Mouse (Mus musculus) adrenal gland, postnatal 10 days (tissue): ENCODE data around the gene Rrn3. TPM values are rescaled to one million over a fixed set of nuclear protein-coding genes. Genes with fewer than 3 reads are reported as not detected.

Source experiments
- DNase-seq: peaks from one replicate; pipeline ENCODE4 v3.0.0; 2021; ENCODE audit warnings: mixed read lengths
- microRNA-seq: library from miRNA; unstranded; fragments of <30 nt; microRNA quantifications from one replicate; pipeline ENCODE4 v1.2.0, GENCODE M21; 2021
- total RNA-seq, 2 experiments: library from RNA; stranded (reverse); gene quantifications; 2 replicates each; pipeline ENCODE4 v1.2.3; 2021

Rrn3 gene
- total RNA-seq, 2 experiments from 2014 or later, result 37.6 to 38.0 TPM

- DNase-seq, result no peak
Observed at GRCm38 (mm10) chr16:13848310-13848709, 67.8 kb downstream of the Rrn3 start.

GRCm38 (mm10) chr16:13851446-13851845 lies 70.9 kb downstream of the Rrn3 start:
- DNase-seq, result no peak

GRCm38 (mm10) chr16:13853886-13854285 lies 73.4 kb downstream of the Rrn3 start:
- no peak for DNase-seq

Small RNA genes within 50 kb of the gene (microRNA-seq; reads per million reads assigned to microRNA genes)
- gene Gm27734, result not detected

Other genes with a start within 250 kb of the Rrn3 start
- 10 to 100 TPM; 34.4 to 37.4 TPM for gene Parn, start 112.5 kb upstream of the Rrn3 start, total RNA-seq
- 10 to 100 TPM; 63.2 to 69.8 TPM for gene Bfar, start 108.8 kb upstream of the Rrn3 start, total RNA-seq
- gene 3110001I22Rik, start 108.8 kb upstream of the Rrn3 start, total RNA-seq, result 1 to 10 TPM; 6.5 to 7.5 TPM
- gene Pla2g10, start 49.7 kb upstream of the Rrn3 start, total RNA-seq, result not detected
- 10 to 100 TPM; 69.2 to 82.8 TPM for gene Ntan1, start 38.1 kb downstream of the Rrn3 start, total RNA-seq
- gene Pdxdc1, start 122.4 kb downstream of the Rrn3 start, total RNA-seq, result 10 to 100 TPM; 75.6 to 76.5 TPM
- 1 to 10 TPM; 6.6 to 8.1 TPM for gene Mpv17l, start 122.5 kb downstream of the Rrn3 start, total RNA-seq
- 1 to 10 TPM; 1.7 to 4.2 TPM for gene 2900011O08Rik, start 205.9 kb downstream of the Rrn3 start, total RNA-seq
- under 1 TPM in 1 of 2 experiments, not detected in 1; 0.30 TPM for gene Ifitm7, start 206.2 kb downstream of the Rrn3 start, total RNA-seq